In the genomic region with DNA sequence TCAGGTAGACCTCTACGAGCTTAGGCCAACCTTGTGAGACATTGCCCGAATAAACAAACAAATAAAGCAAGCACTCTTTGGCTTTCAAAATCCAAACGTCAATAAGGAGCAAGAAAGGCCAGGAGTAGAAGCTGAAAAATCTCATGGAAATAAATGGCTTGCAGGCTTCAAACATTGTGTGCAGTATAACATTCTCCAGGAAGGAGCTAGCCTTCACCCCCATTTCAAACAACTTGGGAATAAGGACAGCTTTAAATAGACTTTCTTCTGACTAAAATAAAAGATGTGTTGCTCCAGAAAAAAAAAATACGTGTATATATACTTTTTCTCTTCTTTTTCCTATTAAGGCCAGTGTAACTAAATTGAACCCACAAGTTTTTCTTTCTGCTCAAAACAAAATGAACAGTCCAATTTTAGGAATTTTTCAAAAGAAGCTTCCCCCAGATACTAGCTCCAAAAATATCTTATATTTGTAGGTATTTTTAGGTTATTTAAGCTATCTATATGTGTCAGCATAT, we compare ENCODE assay signal across 22 mouse cellular contexts.
"Had no signal": no experiment of that assay in that cellular context is flagged by ENCODE, and none has a peak within 500 bp of the region (broad histone marks: within the 10 kb centered on the region; RNA-seq: fewer than 3 reads in every experiment).

No protein-coding gene starts in this region.

- H3K4me3 ChIP-seq: heart, embryonic 10.5 days; heart, embryonic 12.5 days; hindbrain, embryonic 10.5 days; hindbrain, embryonic 12.5 days; intestine, embryonic 15.5 days; layer of hippocampus, adult 2 months; limb, embryonic 10.5 days; limb, embryonic 12.5 days; liver, embryonic 13.5 days; liver, embryonic 15.5 days had no signal

- H3K4me1 ChIP-seq: heart, embryonic 10.5 days; heart, embryonic 12.5 days; hindbrain, embryonic 12.5 days; intestine, embryonic 15.5 days; limb, embryonic 10.5 days; limb, embryonic 12.5 days; liver, embryonic 13.5 days; liver, embryonic 15.5 days had no signal

- DNase-seq: gastrocnemius, postnatal 10 days; gastrocnemius, postnatal 25 days; heart, adult 18-20 months; heart, postnatal 10 days; heart, postnatal 4 days; kidney, adult 18-20 months; kidney, adult 8-10 months; kidney, postnatal 10 days; kidney, postnatal 25 days; kidney, postnatal 4 days; liver; liver, embryonic 13.5 days had no signal

- H3K27ac ChIP-seq: heart, embryonic 10.5 days; hindbrain, embryonic 10.5 days; hindbrain, embryonic 12.5 days; hindbrain, embryonic 14.5 days; intestine, embryonic 15.5 days; layer of hippocampus, adult 2 months; limb, embryonic 10.5 days; limb, embryonic 12.5 days; liver, embryonic 13.5 days; liver, embryonic 15.5 days had no signal
